Mouse (Mus musculus): ENCODE data around the gene Snx11.
"Not testable (repeated sequence)": the region's sequence is repeated elsewhere in the genome, so short reads cannot be mapped to it uniquely, and the experiment has no call there.

Gene Snx11

GRCm38 (mm10) chr11:96795491-96795890 lies 18.1 kb upstream of the Snx11 start:
- DNase-seq = no peak

- no peak for DNase-seq
These were observed 13.3 kb upstream of the Snx11 start for GRCm38 (mm10) chr11:96790681-96791080.

GRCm38 (mm10) chr11:96789990-96790389 lies 12.6 kb upstream of the Snx11 start:
- DNase-seq = no peak

- peak; percentile 95 for DNase-seq
These were observed 11.8 kb upstream of the Snx11 start, which contains the start of gene Cbx1 for GRCm38 (mm10) chr11:96788871-96789795. Cbx1 (plus strand) TSS chr11:96789127.

- no peak for DNase-seq
These were observed 9.5 kb upstream of the Snx11 start for GRCm38 (mm10) chr11:96786731-96787450.

GRCm38 (mm10) chr11:96784847-96785246 lies 7.5 kb upstream of the Snx11 start:
- peak; percentile 63 to 91 for DNase-seq

GRCm38 (mm10) chr11:96781425-96781824 lies 4.1 kb upstream of the Snx11 start:
- DNase-seq = no peak

GRCm38 (mm10) chr11:96780306-96780705 lies 2.9 kb upstream of the Snx11 start:
- DNase-seq = no peak

GRCm38 (mm10) chr11:96778061-96778627 lies 785 bp upstream of the Snx11 start:
- not testable (repeated sequence) for DNase-seq

- peak in 1 of 2 experiments; percentile 24 for DNase-seq
These were observed 1.3 kb downstream of the Snx11 start for GRCm38 (mm10) chr11:96776068-96776467.

- no peak for DNase-seq
These were observed 1.7 kb downstream of the Snx11 start for GRCm38 (mm10) chr11:96775665-96776064.

GRCm38 (mm10) chr11:96775063-96775462 lies 2.3 kb downstream of the Snx11 start:
- no peak for DNase-seq

- DNase-seq = no peak
These were observed 2.8 kb downstream of the Snx11 start for GRCm38 (mm10) chr11:96774536-96774935.

- DNase-seq = no peak
These were observed 4.9 kb downstream of the Snx11 start for GRCm38 (mm10) chr11:96772413-96772812.

GRCm38 (mm10) chr11:96771274-96771975 lies 5.9 kb downstream of the Snx11 start:
- no peak for DNase-seq

GRCm38 (mm10) chr11:96768240-96768639 lies 9.1 kb downstream of the Snx11 start:
- no peak for DNase-seq

GRCm38 (mm10) chr11:96767096-96767495 lies 10.3 kb downstream of the Snx11 start:
- DNase-seq = no peak

GRCm38 (mm10) chr11:96766555-96766954 lies 10.8 kb downstream of the Snx11 start:
- no peak for DNase-seq

GRCm38 (mm10) chr11:96765645-96766044 lies 11.7 kb downstream of the Snx11 start:
- peak; percentile 17 to 18 for DNase-seq

GRCm38 (mm10) chr11:96764511-96765350 lies 12.6 kb downstream of the Snx11 start:
- no peak for DNase-seq

GRCm38 (mm10) chr11:96762742-96763470 lies 14.5 kb downstream of the Snx11 start:
- peak in 1 of 2 experiments; percentile 24 for DNase-seq
